Mouse (Mus musculus): ENCODE results near the gene Cask.

Cask gene

GRCm38 (mm10) chrX:13467121-13467571 is 384.0 kb downstream of the Cask start:
- no peak for DNase-seq (ENCODE audit: low spot score)

Measured in left cerebral cortex, adult 11 months (tissue).